Mouse (Mus musculus): ENCODE measurements around the gene Pin1.

- TF ChIP-seq CTCF (IDR thresholded peaks at IDR 0.05; ENCODE audit: borderline replicate concordance, control insufficient read depth, extremely low read depth, insufficient read depth, low read length, poor library complexity) (no peak), POLR2A (IDR thresholded peaks at IDR 0.05; ENCODE audit: control insufficient read depth, extremely low read depth, insufficient read depth, low read length, poor library complexity) (no peak)
Measured at GRCm38 (mm10) chr9:20652260-20652658, 364 bp downstream of the Pin1 start.

All from thymus, adult 2 months (tissue).